13 mouse cellular contexts compared by ENCODE assay signal in the genomic region with DNA sequence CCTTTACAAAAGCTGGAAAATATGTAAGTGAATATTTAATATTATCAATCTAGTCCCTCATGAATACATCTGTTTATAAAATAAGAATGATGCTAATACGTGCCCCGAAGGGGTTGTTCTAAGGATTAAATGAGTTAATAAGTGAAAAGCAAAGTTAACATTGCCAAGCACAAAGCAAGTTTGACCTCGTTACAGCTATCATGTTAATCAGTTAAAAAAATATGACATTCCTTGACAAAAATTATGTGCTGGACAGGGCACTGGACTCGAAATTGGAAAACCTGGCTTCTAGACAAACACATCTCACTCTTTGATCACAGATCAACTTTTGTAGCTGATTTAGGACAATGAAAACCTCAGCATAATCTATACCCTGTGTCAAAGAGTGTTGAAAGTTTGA.
"Had no signal": no experiment of that assay in that cellular context is flagged by ENCODE, and none has a peak within 500 bp of the region (broad histone marks: within the 10 kb centered on the region; RNA-seq: fewer than 3 reads in every experiment).

No protein-coding gene starts in this region.

- DNase-seq: lung, adult 18-20 months; lung, embryonic 14.5 days; lung, postnatal 10 days; lung, postnatal 4 days; right cerebral cortex, postnatal 14 days; spleen, adult 18-20 months; thymus, adult 18-20 months; thymus, postnatal 14 days; thymus, postnatal 36 days had no signal

- ATAC-seq: midbrain, embryonic 15.5 days had no signal

- H3K9ac ChIP-seq: lung, embryonic 14.5 days; midbrain, embryonic 12.5 days; midbrain, embryonic 15.5 days; neural tube, embryonic 12.5 days had no signal

- H3K27me3 ChIP-seq: midbrain, embryonic 12.5 days; midbrain, embryonic 15.5 days; neural tube, embryonic 12.5 days had no signal

- H3K4me2 ChIP-seq: lung, embryonic 14.5 days; midbrain, embryonic 12.5 days; midbrain, embryonic 15.5 days; neural tube, embryonic 12.5 days had no signal

- H3K4me3 ChIP-seq: midbrain, embryonic 10.5 days; midbrain, embryonic 12.5 days; midbrain, embryonic 15.5 days; neural tube, embryonic 12.5 days had no signal

- H3K4me1 ChIP-seq: midbrain, embryonic 10.5 days; midbrain, embryonic 12.5 days; midbrain, embryonic 15.5 days; neural tube, embryonic 12.5 days had no signal

- H3K9me3 ChIP-seq: midbrain, embryonic 10.5 days; midbrain, embryonic 12.5 days; midbrain, embryonic 15.5 days; neural tube, embryonic 12.5 days had no signal

- H3K27ac ChIP-seq: midbrain, embryonic 10.5 days; midbrain, embryonic 12.5 days; midbrain, embryonic 15.5 days; neural tube, embryonic 12.5 days had no signal

- H3K36me3 ChIP-seq: midbrain, embryonic 10.5 days; midbrain, embryonic 12.5 days; midbrain, embryonic 15.5 days; neural tube, embryonic 12.5 days had no signal
